Comparison of ENCODE assay signal across 10 mouse cellular contexts in the genomic region with DNA sequence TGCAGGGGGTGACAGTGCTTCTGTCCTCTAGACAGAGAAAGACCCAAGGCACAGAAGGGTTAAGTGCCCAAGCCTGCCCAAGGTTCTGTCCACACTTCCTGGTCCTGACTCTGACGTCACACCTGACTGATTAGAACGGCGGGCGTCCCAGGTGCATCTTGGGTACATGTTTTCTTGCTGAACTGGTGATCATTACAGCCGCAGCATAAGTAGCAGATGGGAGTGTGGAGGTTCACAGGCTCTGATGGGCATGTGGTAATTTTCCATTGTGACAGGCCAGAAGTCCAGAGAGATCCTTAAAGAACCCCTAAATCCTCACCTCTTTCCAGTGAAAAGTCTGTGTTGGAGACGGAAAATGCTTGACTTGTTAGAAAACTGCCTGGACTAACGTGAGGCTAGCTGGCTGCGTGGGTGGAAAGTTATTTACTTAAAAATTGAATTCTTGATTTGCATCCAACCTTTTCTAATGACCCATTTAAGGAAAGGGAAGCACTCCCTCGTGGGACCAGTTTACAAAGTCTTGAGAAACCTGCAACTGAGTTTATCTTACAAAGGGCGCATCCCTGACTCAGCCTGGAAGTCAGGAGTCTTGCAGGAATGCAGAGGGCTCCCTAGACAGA. TPM values are rescaled to one million over a fixed set of nuclear protein-coding genes. Genes with fewer than 3 reads are reported as not detected.
DNase-seq lines count a peak whose midpoint lies in the region; ATAC-seq lines count a peak whose summit lies in the region.
"Had no signal": no experiment of that assay in that cellular context is flagged by ENCODE, and none has a peak within 500 bp of the region (broad histone marks: within the 10 kb centered on the region; RNA-seq: fewer than 3 reads in every experiment).

No protein-coding gene starts in this region.

- H3K9me3 ChIP-seq in forebrain, embryonic 13.5 days (replicated peaks), result no peaks in the 10 kb centered on the region
- H3K9me3 ChIP-seq: midbrain, embryonic 12.5 days had no signal

- H3K4me1 ChIP-seq in forebrain, embryonic 13.5 days, result no peaks in the 10 kb centered on the region

- no peak overlapping the region for H3K9ac ChIP-seq in forebrain, embryonic 13.5 days
- H3K9ac ChIP-seq: midbrain, embryonic 12.5 days had no signal

- no peak overlapping the region for H3K4me2 ChIP-seq in forebrain, embryonic 13.5 days
- H3K4me2 ChIP-seq: midbrain, embryonic 12.5 days had no signal

- H3K27me3 ChIP-seq in forebrain, embryonic 13.5 days, result no peaks in the 10 kb centered on the region

- no peaks in the 10 kb centered on the region for H3K36me3 ChIP-seq in forebrain, embryonic 13.5 days (ENCODE audit: poor library complexity, severe bottlenecking)
- H3K36me3 ChIP-seq: midbrain, embryonic 12.5 days had no signal

- ATAC-seq in forebrain, embryonic 13.5 days, result no peak
- no peak for ATAC-seq in monocyte, adult 5-6 weeks (replicated peaks; ENCODE audit: insufficient number of reproducible peaks, low FRiP score, low TSS enrichment, poor library complexity, severe bottlenecking)

- peak; percentile 36 for DNase-seq in urinary bladder, postnatal 14 days (ENCODE audit: low spot score)
- DNase-seq in urinary bladder, postnatal 36 days (ENCODE audit: low spot score in 2 of 2), result no peak
- DNase-seq in heart, adult 9 months (ENCODE audit: low spot score in 2 of 2), result peak; percentile 62 to 68
- peak; percentile 54 for DNase-seq in kidney, postnatal 14 days
- DNase-seq in right cerebral cortex, adult 18-20 months, result no peak
- DNase-seq in layer of hippocampus, adult 9-11 months, result no peak

- 85% methylated on average over 10 of the region's 10 CpGs for WGBS in forebrain, embryonic 13.5 days

- H3K4me3 ChIP-seq in forebrain, embryonic 13.5 days, result no peak overlapping the region
- H3K4me3 ChIP-seq: midbrain, embryonic 12.5 days had no signal

- no peak overlapping the region for H3K27ac ChIP-seq in forebrain, embryonic 13.5 days
- H3K27ac ChIP-seq: midbrain, embryonic 12.5 days had no signal

RNA-seq across cellular contexts. Expression of a gene that starts 20.4 kb away (rescaled TPM):
- not detected in 2 replicates for polyA plus RNA-seq in forebrain, embryonic 13.5 days (2015; fragmentation: Nextera tagmentation; extraction: Ambion mirVana)
- not detected in 3 replicates for total RNA-seq in monocyte, adult 5-6 weeks (2017)
- total RNA-seq: granulocyte monocyte progenitor cell, adult 5-6 weeks had no signal
- polyA plus RNA-seq: midbrain, embryonic 12.5 days had no signal

Comparison
In these comparisons a context has a peak if more than half of its experiments do, and no peak if none do; other contexts are left out.
1. DNase-seq: peak in urinary bladder, postnatal 14 days (single experiment), heart, adult 9 months (2 of 2) and kidney, postnatal 14 days (single experiment); none in urinary bladder, postnatal 36 days (0 of 2), right cerebral cortex, adult 18-20 months (single experiment) and layer of hippocampus, adult 9-11 months (single experiment).